Mouse (Mus musculus): Measurements from ENCODE around the gene Ptgdr2.

Gene Ptgdr2

GRCm38 (mm10) chr19:10937110-10937563 lies at the start of gene Ptgdr2:
Ptgdr2 (plus strand) TSS chr19:10937160.
- in situ Hi-C loops (cut with MboI, MseI) = no loop called here

GRCm38 (mm10) chr19:10892201-10892600 lies 44.8 kb upstream of the Ptgdr2 start:
- in situ Hi-C loops (cut with MboI, MseI) = loop anchor here in 1 of 2 experiments (25.0 kb wide), 1 partner anchor 1570 kb away; the partner anchor contains the start of gene Mpeg1

GRCm38 (mm10) chr19:10895016-10895528 lies 41.9 kb upstream of the Ptgdr2 start, which contains the start of gene Prpf19:
Prpf19 (plus strand) TSS chr19:10895231.
- in situ Hi-C loops (cut with MboI, MseI) = loop anchor here in 1 of 2 experiments (25.0 kb wide), 1 partner anchor 1567 kb away; the partner anchor contains the start of gene Mpeg1

- in situ Hi-C loops (cut with MboI, MseI) = loop anchor here in 1 of 2 experiments (25.0 kb wide), 1 partner anchor 1567 kb away; the partner anchor contains the start of gene Mpeg1
Measured at GRCm38 (mm10) chr19:10895708-10896107, 41.3 kb upstream of the Ptgdr2 start.

- in situ Hi-C loops (cut with MboI, MseI) = loop anchor here in 1 of 2 experiments (25.0 kb wide), 1 partner anchor 1565 kb away; the partner anchor contains the start of gene Mpeg1
Measured at GRCm38 (mm10) chr19:10896849-10897248, 40.1 kb upstream of the Ptgdr2 start.

- in situ Hi-C loops (cut with MboI, MseI) = loop anchor here in 1 of 2 experiments (25.0 kb wide), 1 partner anchor 1565 kb away; the partner anchor contains the start of gene Mpeg1
Measured at GRCm38 (mm10) chr19:10897491-10897890, 39.5 kb upstream of the Ptgdr2 start.

GRCm38 (mm10) chr19:10900315-10900714 lies 36.6 kb upstream of the Ptgdr2 start:
- in situ Hi-C loops (cut with MboI, MseI) = loop anchor here in 1 of 2 experiments (5.0 kb wide), 1 partner anchor 62 kb away; no protein-coding TSS in a partner anchor

- in situ Hi-C loops (cut with MboI, MseI) = loop anchor here in 1 of 2 experiments (5.0 kb wide), 1 partner anchor 61 kb away; no protein-coding TSS in a partner anchor
Measured at GRCm38 (mm10) chr19:10901046-10901445, 35.9 kb upstream of the Ptgdr2 start.

- in situ Hi-C loops (cut with MboI, MseI) = loop anchor here in 1 of 2 experiments (5.0 kb wide), 1 partner anchor 58 kb away; no protein-coding TSS in a partner anchor
Measured at GRCm38 (mm10) chr19:10904512-10904911, 32.4 kb upstream of the Ptgdr2 start.

- in situ Hi-C loops (cut with MboI, MseI) = loop anchor here in 1 of 2 experiments (5.0 kb wide), 1 partner anchor 57 kb away; no protein-coding TSS in a partner anchor
Measured at GRCm38 (mm10) chr19:10904927-10905727, 31.8 kb upstream of the Ptgdr2 start.

- in situ Hi-C loops (cut with MboI, MseI) = no loop called here
Measured at GRCm38 (mm10) chr19:10905728-10906000, 31.3 kb upstream of the Ptgdr2 start.

- in situ Hi-C loops (cut with MboI, MseI) = no loop called here
Measured at GRCm38 (mm10) chr19:10907891-10908290, 29.1 kb upstream of the Ptgdr2 start.

GRCm38 (mm10) chr19:10909087-10909721 lies 27.8 kb upstream of the Ptgdr2 start:
- in situ Hi-C loops (cut with MboI, MseI) = no loop called here

GRCm38 (mm10) chr19:10914291-10914690 lies 22.7 kb upstream of the Ptgdr2 start:
- in situ Hi-C loops (cut with MboI, MseI) = loop anchor here in 1 of 2 experiments (5.0 kb wide), 1 partner anchor 48 kb away; no protein-coding TSS in a partner anchor

- in situ Hi-C loops (cut with MboI, MseI) = loop anchor here in 1 of 2 experiments (5.0 kb wide), 1 partner anchor 47 kb away; no protein-coding TSS in a partner anchor
Measured at GRCm38 (mm10) chr19:10914870-10915269, 22.1 kb upstream of the Ptgdr2 start.

- in situ Hi-C loops (cut with MboI, MseI) = no loop called here
Measured at GRCm38 (mm10) chr19:10916506-10916905, 20.5 kb upstream of the Ptgdr2 start.

GRCm38 (mm10) chr19:10918321-10918991 lies 18.5 kb upstream of the Ptgdr2 start:
- in situ Hi-C loops (cut with MboI, MseI) = no loop called here

- in situ Hi-C loops (cut with MboI, MseI) = loop anchor here in 1 of 2 experiments (5.0 kb wide), 1 partner anchor 68 kb away; no protein-coding TSS in a partner anchor
Measured at GRCm38 (mm10) chr19:10920532-10920931, 16.4 kb upstream of the Ptgdr2 start, which contains the start of gene Zp1. Zp1 (minus strand) TSS chr19:10920632.

- in situ Hi-C loops (cut with MboI, MseI) = loop anchor here in 1 of 2 experiments (5.0 kb wide), 1 partner anchor 69 kb away; no protein-coding TSS in a partner anchor
Measured at GRCm38 (mm10) chr19:10921058-10921457, 15.9 kb upstream of the Ptgdr2 start.

- in situ Hi-C loops (cut with MboI, MseI) = loop anchor here in 1 of 2 experiments (5.0 kb wide), 1 partner anchor 72 kb away; no protein-coding TSS in a partner anchor
Measured at GRCm38 (mm10) chr19:10924220-10924619, 12.7 kb upstream of the Ptgdr2 start.

Data from T-helper 17 cell (primary cell).